Mouse (Mus musculus): ENCODE results near the gene Fndc11.

DNA sequence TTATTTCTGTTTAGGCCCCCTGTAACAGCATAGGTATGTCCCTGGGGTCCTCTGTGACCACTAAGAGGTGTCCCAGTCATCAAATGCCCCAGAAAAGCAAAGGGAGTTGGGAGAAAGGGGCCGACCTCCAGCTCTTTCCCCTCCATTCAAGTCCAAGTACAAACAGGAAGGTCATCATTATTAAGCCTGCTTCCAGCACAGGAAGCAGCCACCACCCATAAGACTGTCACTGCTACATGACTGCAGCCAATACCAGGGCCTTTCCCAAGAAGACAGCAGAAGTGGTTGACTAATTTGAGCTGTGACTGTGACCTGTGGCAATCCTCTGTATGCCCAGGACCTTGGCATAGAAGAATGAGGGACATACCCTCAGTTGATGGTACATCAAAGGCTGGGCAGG, 8.5 kb downstream of the Fndc11 start:
- TF ChIP-seq CTCF (IDR thresholded peaks at IDR 0.05; ENCODE audit: extremely low read depth, insufficient read depth, low read length) (no peak), POLR2A (IDR thresholded peaks at IDR 0.05; ENCODE audit: extremely low read depth, insufficient read depth, low read length) (no peak)
